Mouse (Mus musculus) monocyte, adult 2 months (primary cell): ENCODE data around the gene Zfp605.
"Not testable (repeated sequence)": the region's sequence is repeated elsewhere in the genome, so short reads cannot be mapped to it uniquely, and the experiment has no call there.

ENCODE experiments used
- DNase-seq, 2 experiments: peaks; one replicate each; pipeline ENCODE4 v3.0.0; 2022; ENCODE audit warnings: low spot score in 2 of 2, low read depth in 1 of 2

Zfp605 gene

GRCm38 (mm10) chr5:110109991-110110441 lies at the start of gene Zfp605:
Zfp605 (plus strand) TSS chr5:110110092.
- DNase-seq, result peak in 1 of 2 experiments; percentile 62

- not testable (repeated sequence) for DNase-seq
Observed at GRCm38 (mm10) chr5:110072413-110072812, 37.5 kb upstream of the Zfp605 start, which contains the start of gene Gm17655. Gm17655 (minus strand) TSS chr5:110072513.

- DNase-seq, result no peak
Observed at GRCm38 (mm10) chr5:110082961-110083360, 26.9 kb upstream of the Zfp605 start.

GRCm38 (mm10) chr5:110086161-110086866 lies 23.6 kb upstream of the Zfp605 start:
- no peak for DNase-seq

DNA sequence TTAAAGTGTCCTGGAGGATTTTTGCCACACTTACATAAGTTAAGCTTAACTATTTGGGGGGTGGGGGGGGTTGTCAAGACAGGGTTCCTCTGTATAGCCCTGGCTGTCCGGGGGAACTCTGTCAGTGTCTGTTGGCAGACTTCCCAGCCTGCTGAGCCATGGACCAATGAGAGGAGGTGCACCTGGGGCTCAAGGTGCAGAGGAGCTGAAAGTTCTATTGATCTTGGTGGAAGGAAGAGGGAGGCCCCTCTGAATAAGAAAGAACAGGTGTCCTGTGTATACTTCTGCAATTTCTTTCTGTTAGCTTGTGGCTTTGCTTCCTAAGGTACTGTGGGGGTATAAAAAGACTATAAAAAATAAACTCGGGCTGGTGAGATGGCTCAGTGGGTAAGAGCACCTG lies 18.3 kb upstream of the Zfp605 start:
- DNase-seq, result no peak

- DNase-seq, result peak; percentile 43 to 72
Observed at GRCm38 (mm10) chr5:110094030-110094846, 15.7 kb upstream of the Zfp605 start, which contains the start of gene Gm35315. Gm35315 (minus strand) TSS chr5:110094420.

DNA sequence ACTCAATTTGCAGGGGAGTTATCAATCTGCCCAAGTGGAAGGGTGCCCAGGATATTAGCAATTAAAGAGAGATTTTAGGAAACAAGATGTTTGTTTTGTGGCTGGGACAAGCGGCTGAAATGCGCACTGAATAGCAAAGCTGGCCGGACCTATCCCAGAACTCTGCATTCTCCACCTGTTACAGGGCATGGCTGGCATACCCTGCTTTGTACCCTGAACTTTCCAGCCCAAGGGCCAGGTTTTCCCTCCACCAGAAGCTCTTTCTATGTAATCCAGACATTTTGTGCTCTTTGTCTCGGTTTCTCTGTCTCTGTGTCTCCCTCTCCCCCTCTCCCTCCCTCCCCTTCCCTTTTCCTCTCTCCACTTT lies 15.1 kb upstream of the Zfp605 start:
- no peak for DNase-seq

DNA sequence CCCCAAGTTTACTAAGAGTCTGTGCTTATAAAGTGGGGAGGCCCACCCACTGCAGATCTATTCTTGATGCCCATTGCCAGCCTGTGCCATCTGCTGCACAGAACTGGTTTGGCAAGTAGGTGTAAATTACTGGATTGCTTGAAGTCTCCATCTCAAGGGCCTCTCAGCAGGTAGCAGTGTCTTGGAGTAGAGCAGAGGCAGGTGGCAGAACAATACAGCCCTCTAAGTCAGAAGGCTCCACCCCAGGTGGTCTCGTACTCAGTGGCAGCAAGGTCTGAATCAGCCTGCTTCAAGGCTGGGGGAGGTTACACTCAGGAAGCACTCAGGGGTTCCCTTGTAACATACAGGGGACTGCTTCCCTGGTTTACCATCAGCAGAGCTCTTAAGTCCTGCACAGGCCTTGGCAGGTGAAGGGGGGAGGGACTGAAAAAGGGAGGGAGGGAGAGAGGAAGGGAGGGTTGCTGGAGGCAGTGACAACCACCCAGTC lies 10.9 kb upstream of the Zfp605 start:
- no peak for DNase-seq

DNA sequence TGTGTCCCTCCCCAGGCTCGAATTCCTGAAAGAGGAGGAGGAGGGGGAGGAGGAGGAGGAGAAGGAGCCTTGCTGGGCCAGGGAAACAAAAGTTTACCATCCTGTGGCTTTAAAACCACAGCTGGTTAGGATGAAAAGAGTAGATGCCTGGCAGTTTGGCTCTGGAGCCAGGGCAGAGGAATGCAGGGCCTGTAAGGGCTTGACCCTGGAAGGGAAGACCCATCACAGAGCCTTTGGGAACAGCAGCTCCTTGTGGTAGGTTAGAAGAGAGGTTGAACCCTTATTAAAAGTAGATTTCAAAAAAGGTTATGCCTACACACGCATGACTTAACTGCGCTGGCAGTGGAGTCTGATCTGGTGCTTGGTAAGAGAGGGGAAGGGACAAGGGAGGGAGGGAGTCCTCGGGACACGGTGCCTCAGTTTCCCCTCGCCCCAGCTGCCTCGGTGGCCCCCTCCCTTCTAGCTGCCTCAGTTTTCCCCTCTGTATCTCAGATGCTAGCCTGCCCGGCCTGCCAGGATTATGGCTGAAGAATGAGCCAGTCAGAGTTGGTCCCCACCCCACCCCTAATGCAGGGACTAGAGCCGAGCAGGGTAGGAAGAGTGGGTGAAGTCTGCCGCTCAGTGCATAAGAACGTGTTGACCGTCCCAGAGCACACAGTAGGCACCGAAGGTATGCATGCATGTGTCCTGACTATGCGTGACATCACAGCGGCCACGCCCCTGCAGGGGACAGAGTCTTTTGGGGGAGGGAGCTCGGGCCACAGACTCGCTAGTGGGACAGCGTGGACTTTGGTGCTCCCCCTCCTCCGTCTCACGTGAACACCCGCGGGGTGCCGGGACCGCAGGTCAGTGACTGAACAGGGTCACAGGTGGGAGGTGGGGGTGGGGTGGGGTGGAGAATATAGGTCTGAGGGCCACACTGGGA lies 10.0 kb upstream of the Zfp605 start, which contains the start of gene Plcxd1:
Gene Plcxd1 (plus strand): TSS at position 314 of the 925 bp plus-strand sequence.
- no peak for DNase-seq

DNA sequence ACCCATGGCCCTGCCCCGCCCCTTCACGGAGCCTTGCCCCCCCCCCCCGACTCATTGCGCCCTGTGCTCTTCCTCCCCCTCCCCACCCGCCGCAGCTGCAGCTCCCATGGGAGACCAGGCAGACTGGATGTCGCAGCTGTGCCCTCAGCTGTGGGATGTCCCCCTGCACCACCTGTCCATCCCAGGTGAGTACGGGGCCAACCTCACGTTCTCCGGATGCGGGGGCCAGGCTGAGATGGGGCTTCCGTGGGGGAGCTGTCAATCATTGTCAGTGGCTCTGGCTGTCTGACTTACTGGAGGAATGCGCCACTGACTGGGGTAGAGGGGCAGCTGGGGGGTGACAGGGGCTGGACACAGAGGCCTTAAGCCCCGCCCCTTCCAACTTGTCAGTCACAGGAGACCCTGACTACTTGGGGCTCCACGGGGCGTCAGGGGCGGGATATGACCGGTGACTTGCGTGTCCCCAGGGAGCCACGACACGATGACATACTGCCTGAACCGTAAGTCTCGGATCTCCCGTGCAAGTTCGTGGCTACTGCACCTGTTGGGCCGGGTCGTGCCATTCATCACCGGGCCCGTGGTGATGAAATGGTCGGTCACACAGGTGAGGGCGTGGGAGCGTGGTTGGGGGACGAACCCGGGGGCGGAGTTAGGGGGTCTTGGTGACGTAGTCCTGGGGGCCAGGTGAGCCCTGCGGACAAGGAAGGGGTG lies 8.8 kb upstream of the Zfp605 start:
- no peak for DNase-seq

DNA sequence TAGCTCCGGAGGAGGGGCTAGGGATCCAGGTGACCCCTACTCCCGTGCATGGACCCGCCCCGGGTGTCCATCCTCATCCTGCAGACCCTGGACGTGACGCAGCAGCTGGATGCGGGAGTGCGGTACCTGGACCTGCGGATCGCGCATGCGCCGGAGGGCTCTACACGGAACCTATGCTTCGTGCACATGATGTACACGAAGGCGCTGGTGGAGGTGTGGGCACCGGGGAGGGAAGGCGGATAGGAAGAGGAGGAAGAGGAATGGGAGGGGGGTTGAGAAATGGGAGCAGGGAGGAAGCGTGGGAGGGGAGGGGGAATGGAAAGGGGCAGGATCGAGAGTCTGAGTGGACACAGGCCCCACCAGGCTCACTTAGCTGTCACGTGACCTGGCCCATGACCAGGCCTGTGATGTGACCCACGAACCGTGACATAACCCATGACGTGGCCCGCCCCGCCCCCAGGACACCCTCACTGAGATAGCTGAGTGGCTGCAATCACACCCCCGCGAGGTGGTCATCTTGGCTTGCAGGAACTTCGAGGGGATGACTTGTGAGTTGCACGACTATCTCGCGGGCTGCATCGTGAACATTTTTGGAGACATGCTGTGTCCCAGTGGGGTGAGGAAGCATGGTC lies 8.1 kb upstream of the Zfp605 start:
- no peak for DNase-seq

DNA sequence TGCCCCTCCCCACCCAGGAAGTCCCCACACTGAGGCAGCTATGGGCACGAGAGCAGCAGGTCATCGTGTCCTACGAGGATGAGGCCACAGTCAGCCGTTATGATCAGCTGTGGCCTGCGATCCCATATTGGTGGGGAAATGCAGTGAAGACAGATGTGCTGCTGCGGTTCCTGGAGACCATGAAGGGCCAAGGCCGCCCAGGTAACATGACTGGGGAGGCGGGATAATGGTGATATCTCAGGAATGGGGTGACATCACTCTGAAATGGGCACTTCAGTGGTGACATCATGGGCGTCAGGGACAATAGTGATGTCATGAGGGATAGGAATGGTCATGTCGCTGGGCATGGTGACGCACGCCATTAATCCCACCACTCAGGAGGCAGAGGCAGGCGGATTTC lies 7.5 kb upstream of the Zfp605 start:
- DNase-seq, result no peak

DNA sequence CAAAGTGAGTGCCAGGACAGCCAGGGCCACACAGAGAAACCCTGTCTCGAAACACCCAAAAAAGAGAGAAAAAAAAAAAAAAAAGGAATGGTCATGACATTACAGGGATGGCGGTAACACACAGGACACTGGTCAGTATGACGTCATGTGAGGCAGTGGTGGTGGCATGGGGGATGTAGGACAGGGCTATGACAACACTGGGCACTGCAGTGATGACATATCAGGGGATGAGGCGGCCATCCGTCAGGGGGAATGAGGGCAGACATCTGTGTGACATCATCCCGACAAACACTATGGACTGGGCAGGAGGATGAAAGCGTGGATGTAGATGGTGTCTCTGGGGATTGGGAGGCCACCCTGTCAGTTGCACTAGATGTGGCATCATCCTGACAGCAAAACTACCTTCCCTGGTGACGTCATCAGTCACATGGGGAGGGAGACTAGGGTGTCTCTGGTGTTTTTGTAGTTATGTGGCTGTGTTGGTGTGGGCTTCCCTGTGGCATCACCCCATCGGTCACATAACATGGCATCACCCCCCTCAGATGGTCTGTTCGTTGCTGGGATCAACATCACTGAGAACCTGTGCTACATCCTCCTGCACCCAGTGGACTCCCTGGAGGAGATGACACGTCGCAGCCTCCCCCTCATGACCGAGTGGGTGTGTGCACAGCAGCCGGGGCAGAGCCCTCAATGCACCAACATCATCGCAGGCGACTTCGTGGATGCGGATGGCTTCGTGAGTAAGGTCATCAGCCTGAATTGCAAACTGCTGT lies 6.9 kb upstream of the Zfp605 start:
- no peak for DNase-seq

- no peak for DNase-seq
Observed at GRCm38 (mm10) chr5:110103901-110104615, 5.8 kb upstream of the Zfp605 start.

DNA sequence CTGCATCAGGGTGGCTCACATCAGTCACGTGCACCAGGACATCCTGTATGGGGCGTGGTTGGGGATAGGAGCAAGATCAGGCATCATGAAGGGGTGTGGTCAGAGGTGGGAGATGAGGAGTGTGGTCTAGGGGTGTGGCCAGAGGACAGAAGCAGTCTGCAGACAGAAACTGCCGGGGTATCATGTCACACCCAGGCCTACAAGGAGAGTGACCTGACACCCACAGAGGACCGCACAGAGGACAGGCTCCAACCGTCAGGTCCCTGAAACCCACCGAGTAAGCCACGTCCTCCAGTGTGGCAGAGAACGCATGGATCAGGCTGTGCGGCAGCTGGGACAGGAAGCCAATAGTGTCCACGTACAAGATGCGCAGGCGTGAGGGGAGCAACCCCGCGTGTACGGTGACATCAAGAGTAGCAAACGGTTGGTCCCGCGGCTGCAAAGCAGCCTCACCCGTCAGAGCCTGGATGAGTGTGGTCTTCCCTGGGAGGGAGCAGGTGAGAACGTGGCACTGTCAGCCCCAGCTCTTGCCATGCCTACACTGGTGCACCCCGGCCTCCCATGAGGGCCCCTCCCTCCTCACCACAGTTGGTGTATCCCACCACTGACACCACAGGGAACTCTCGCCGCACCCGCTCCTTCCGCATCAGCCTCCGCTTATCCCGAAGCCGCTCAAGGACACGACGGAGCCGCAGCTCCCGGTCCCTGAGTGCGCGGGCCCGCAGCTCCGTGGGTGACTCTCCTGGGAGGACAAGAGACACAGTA lies 5.1 kb upstream of the Zfp605 start:
- no peak for DNase-seq

GRCm38 (mm10) chr5:110106140-110106871 lies 3.6 kb upstream of the Zfp605 start:
- DNase-seq, result no peak
